Mouse (Mus musculus) forebrain, embryonic 14.5 days (tissue): ENCODE results near the gene Sobp. TPM values are rescaled to one million over a fixed set of nuclear protein-coding genes. Genes with fewer than 3 reads are reported as not detected.

Source experiments
- ATAC-seq: fragments of 200-750 bp; cut with Nextera tagmentation; 2 replicates; pipeline ENCODE4 v1.8.0; 2017; ENCODE audit warnings: mild to moderate bottlenecking, moderate library complexity
- DNase-seq: peaks from one replicate; pipeline ENCODE4 v3.0.0-alpha.2; 2015; ENCODE audit warnings: low spot score
- H3K27ac ChIP-seq: fragments of 300-500 bp; sonication (generic); 2 replicates; pipeline ENCODE4 v1.5.1; 2014; ENCODE audit warnings: low read depth, mild to moderate bottlenecking, control low read depth, low read length, moderate library complexity
- H3K27me3 ChIP-seq: fragments of 300-500 bp; sonication (generic); replicated peaks from 2 replicates; pipeline ENCODE4 v1.6.1; 2014; ENCODE audit warnings: low read length, control low read depth, mixed read lengths; ENCODE audit not compliant: control insufficient read depth, insufficient read depth
- H3K36me3 ChIP-seq: fragments of 300-500 bp; sonication (generic); 2 replicates; pipeline ENCODE4 v1.6.1; 2014; ENCODE audit warnings: low read length, control low read depth; ENCODE audit not compliant: control insufficient read depth, insufficient read depth
- H3K4me1 ChIP-seq: fragments of 300-500 bp; sonication (generic); 2 replicates; pipeline ENCODE4 v1.6.1; 2014; ENCODE audit warnings: antibody characterized with exemption, low read length, control low read depth; ENCODE audit not compliant: control insufficient read depth, insufficient read depth
- H3K4me2 ChIP-seq: fragments of 300-500 bp; sonication (generic); 2 replicates; pipeline ENCODE4 v1.6.1; 2014; ENCODE audit warnings: mild to moderate bottlenecking, control low read depth, low read length
- H3K4me3 ChIP-seq: fragments of 300-500 bp; sonication (generic); 2 replicates; pipeline ENCODE4 v1.5.1; 2014; ENCODE audit warnings: low read depth, low read length, control low read depth
- H3K9ac ChIP-seq: fragments of 300-500 bp; sonication (generic); 2 replicates; pipeline ENCODE4 v1.6.1; 2014; ENCODE audit warnings: mild to moderate bottlenecking, low read length, control low read depth, moderate library complexity
- H3K9me3 ChIP-seq: fragments of 300-500 bp; sonication (generic); replicated peaks from 2 replicates; pipeline ENCODE4 v1.6.1; 2016; ENCODE audit warnings: low read length, control low read depth, mixed read lengths; ENCODE audit not compliant: control insufficient read depth
- WGBS: fragments of 180-500 bp; shearing (Covaris S2); extraction: QIAGEN DNeasy Blood & Tissue Kit; methylation state at CpG from one replicate; pipeline ENCODE4 v1.1.7; 2014; 5-methylcytosine and 5-hydroxymethylcytosine counted together
- polyA plus RNA-seq: library from polyadenylated mRNA; unstranded; fragments of >200 nt; fragmentation: Nextera tagmentation; extraction: Ambion mirVana; gene quantifications from 2 replicates; pipeline ENCODE4 v1.2.1, GENCODE M21; 2014

The Sobp gene
- polyA plus RNA-seq, 1 experiment from 2014 or later = 12.8 TPM

DNA sequence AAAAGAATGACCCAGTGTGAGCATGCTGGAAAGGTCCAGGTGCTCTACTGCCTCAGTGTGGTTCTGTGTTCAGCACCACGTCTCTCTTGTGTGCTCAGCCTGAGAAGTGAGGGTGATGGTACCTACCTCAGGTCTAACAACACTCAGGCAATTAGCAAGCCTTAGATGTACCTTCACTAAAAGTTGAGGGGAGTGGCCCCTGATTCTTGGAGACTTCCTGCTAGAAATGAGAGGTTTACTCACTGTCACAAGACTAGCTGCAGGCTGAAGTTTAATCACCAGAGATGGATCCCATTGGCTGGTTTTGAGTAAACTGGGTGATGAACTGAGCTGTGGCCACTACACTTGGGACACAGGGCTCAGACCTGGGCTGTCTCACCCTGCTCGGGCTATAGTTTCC lies 177.1 kb downstream of the Sobp start:
- Histone ChIP-seq H3K9me3 (no peaks in the 10 kb centered on the region), H3K36me3 (no peaks in the 10 kb centered on the region), H3K4me3 (no peak overlapping the region), H3K27ac (no peak overlapping the region), H3K27me3 (no peaks in the 10 kb centered on the region), H3K4me2 (no peak overlapping the region), H3K9ac (no peak overlapping the region), H3K4me1 (peaks cover 8% of the 10 kb centered on the region)
- ATAC-seq (no peak), DNase-seq (no peak)
- WGBS = 90% methylated on average over 2 of the region's 2 CpGs

DNA sequence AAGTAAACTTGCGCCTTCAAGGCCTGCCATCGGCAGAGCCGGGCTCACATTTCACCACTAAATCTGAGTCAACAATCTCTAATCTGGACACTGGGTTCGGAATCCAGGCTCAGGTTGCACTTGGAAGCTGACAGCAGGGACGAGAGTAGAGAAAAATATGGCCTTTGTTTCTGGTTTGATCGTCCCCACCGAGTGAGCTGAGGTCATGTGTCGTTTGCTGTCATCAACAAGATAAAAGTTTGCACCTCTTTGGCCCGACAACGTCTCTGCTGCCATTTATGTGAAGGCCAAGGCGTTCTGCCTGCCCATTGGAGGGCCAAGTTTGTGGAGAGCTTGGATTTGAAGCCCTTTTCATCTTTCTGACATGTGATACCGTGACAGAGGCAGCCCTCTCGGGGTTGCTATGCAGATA lies 178.8 kb downstream of the Sobp start:
- H3K4me2 ChIP-seq = no peak overlapping the region

DNA sequence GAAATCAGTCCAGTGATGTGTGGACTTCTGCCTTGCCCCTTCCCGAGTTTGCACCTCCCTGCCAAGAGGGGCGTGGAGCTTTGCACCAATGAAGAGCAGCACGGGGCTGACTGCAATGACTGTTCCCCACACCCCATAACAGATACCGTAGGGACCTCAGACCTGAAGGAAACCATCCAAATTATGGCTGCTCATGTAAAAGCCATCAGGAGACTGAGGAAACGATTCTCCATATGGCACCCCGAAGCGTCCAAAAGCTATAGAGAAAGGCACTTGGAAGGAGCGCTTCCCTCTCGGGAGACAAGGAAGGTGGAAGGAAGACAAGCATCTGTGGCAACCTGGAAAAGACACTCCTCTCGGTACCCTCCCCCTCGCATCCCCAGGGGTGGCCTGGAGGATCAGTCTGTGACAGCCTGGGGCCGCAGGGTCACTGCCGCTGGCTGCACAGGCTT lies 180.0 kb downstream of the Sobp start:
- no peak overlapping the region for H3K9ac ChIP-seq
- H3K27me3 ChIP-seq = no peaks in the 10 kb centered on the region
- 30% methylated on average over 13 of the region's 13 CpGs for WGBS
- no peak overlapping the region for H3K27ac ChIP-seq
- no peaks in the 10 kb centered on the region for H3K9me3 ChIP-seq
- ATAC-seq (peak; percentile 33; the same call in 1 of the 2 replicates), DNase-seq (no peak)
- no peaks in the 10 kb centered on the region for H3K36me3 ChIP-seq
- 0 out of 2 replicates have a peak overlapping the region, but pooled peaks have one; percentile 16 for H3K4me2 ChIP-seq
- peaks cover 6% of the 10 kb centered on the region; the same call in 1 of the 2 replicates for H3K4me1 ChIP-seq
- no peak overlapping the region for H3K4me3 ChIP-seq

More for the DNA sequence above, 178.8 kb downstream of the Sobp start:
- Histone ChIP-seq H3K27ac (no peak overlapping the region), H3K9me3 (no peaks in the 10 kb centered on the region), H3K4me1 (peaks cover 6% of the 10 kb centered on the region; the same call in 1 of the 2 replicates), H3K27me3 (no peaks in the 10 kb centered on the region), H3K36me3 (no peaks in the 10 kb centered on the region), H3K9ac (no peak overlapping the region), H3K4me3 (no peak overlapping the region)
- WGBS = 59% methylated on average over 13 of the region's 13 CpGs
- no peak for DNase-seq
- no peak for ATAC-seq

DNA sequence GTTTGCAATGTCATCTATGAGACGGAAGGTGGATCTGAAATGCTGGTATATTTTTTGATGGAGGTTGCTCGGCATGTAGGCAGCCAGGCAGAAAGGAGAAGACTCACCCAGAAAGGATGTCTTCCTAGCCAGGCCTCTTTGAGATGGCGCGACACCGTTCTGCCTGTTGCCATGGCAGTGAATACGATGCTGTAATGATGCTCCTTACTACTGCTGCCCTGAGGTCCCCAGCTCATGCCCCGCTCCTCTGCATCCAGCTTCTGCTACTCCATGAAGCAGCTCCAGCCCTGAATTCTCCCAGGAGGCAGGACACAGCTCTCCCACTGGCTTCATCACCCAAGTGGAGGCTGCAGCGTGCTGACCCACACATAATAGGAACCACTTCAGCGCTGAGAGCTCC lies 183.3 kb downstream of the Sobp start:
- 69% methylated on average over 9 of the region's 9 CpGs for WGBS
- DNase-seq (no peak), ATAC-seq (no peak)
- Histone ChIP-seq H3K9ac (no peak overlapping the region), H3K4me1 (peaks cover 6% of the 10 kb centered on the region; the same call in 1 of the 2 replicates), H3K27me3 (no peaks in the 10 kb centered on the region), H3K9me3 (no peaks in the 10 kb centered on the region), H3K36me3 (no peaks in the 10 kb centered on the region), H3K4me3 (no peak overlapping the region), H3K4me2 (no peak overlapping the region), H3K27ac (no peak overlapping the region)

DNA sequence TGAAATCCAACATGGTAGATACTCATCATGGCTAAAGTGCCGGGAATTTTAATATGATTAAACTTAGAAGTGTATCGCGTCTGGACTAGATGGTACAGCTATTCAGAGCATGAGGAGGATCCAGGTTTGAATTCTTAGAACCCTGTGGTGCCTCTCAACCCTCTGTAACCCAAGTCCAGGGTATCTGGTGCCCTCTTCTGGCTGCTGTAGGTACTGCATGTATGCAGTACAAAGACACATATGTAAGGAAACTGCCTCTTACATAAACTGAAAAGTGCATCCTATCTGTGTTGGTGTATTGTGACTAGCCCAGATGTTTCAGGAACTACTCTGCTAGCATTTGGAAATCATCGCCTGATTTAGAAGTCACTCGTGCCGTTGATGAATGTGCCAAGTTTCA lies 184.4 kb downstream of the Sobp start:
- peak; percentile 74 for DNase-seq
- Histone ChIP-seq H3K4me3 (no peak overlapping the region), H3K27ac (no peak overlapping the region), H3K4me1 (peaks cover 6% of the 10 kb centered on the region; the same call in 1 of the 2 replicates), H3K9ac (no peak overlapping the region), H3K36me3 (no peaks in the 10 kb centered on the region), H3K27me3 (no peaks in the 10 kb centered on the region), H3K4me2 (no peak overlapping the region), H3K9me3 (no peaks in the 10 kb centered on the region)
- ATAC-seq = peak; percentile 13; the same call in 1 of the 2 replicates
- WGBS = 29% methylated on average over 6 of the region's 6 CpGs

DNA sequence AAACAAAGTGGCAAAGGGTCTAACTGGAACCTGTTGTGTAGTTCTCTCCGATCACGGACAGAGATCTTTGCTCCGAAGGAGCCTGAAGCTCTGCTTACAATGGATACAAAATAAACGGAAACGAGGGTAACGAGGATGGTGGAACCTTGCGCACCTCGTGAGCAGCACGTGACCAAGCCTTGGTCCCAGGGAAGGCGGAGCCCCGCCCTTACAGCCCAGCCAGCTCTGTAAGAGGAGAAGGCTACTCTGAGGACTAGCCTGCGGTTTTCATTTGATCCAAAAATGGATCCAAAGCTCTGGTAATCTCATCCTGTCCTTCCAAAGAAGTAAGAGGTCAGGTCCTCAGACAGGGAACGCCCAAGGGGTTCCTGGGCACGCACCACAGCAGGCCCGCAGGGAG lies 185.7 kb downstream of the Sobp start:
- Histone ChIP-seq H3K9me3 (no peaks in the 10 kb centered on the region), H3K36me3 (no peaks in the 10 kb centered on the region), H3K9ac (no peak overlapping the region), H3K4me3 (no peak overlapping the region), H3K4me2 (no peak overlapping the region), H3K27me3 (no peaks in the 10 kb centered on the region), H3K27ac (no peak overlapping the region), H3K4me1 (no peaks in the 10 kb centered on the region)
- ATAC-seq (no peak), DNase-seq (no peak)
- WGBS = 48% methylated on average over 15 of the region's 15 CpGs

DNA sequence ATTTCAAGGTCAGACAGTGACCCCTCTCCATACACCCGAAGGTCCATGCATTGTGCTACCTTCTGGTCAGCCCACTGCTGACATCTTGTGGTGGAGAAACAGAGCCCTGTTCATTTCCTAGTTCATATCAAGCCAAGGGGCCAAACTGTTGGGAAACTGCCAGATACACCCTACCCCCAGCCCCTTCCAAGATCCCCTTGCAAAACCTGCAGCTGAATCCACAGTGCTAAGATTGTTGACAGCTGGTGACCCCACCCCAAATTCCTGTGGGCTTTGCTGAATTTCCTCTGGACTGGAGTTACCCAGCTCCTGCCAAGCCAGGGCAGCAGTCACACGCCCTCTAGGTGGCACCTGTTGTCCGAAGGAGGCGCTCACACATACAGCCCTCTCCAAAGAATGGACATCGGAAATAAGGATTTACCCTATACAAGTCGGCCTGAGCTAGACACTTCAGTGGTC lies 186.7 kb downstream of the Sobp start:
- H3K36me3 ChIP-seq = no peaks in the 10 kb centered on the region
- H3K4me1 ChIP-seq = no peaks in the 10 kb centered on the region
- no peak overlapping the region for H3K4me2 ChIP-seq
- DNase-seq (peak; percentile 65), ATAC-seq (peak; percentile 61)
- H3K27me3 ChIP-seq = no peaks in the 10 kb centered on the region
- H3K9me3 ChIP-seq = no peaks in the 10 kb centered on the region
- H3K4me3 ChIP-seq = no peak overlapping the region
- H3K27ac ChIP-seq = no peak overlapping the region
- 22% methylated on average over 6 of the region's 6 CpGs for WGBS
- no peak overlapping the region for H3K9ac ChIP-seq

DNA sequence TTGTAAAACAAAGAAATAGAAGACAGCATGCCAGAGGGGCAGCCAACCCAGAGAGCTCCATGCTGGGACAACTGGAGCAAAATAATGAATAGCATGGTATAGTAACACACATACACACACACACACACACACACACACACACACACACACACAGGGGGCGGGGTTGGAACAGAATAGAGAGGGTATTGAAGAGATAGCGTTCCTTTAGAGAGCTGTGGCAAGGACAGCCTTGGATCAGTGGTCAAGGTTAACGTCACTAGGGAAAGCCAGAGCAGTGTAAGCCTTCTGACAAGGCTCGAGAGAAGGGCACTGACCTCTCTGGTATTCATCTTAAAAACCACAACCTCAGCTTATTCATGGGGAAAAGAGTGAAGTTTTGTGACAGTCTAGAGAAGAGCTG lies 189.4 kb downstream of the Sobp start:
- no peak for ATAC-seq
- 84% methylated on average over 4 of the region's 4 CpGs for WGBS
- Histone ChIP-seq H3K36me3 (no peaks in the 10 kb centered on the region), H3K4me2 (no peak overlapping the region), H3K9ac (no peak overlapping the region), H3K27ac (no peak overlapping the region), H3K9me3 (no peaks in the 10 kb centered on the region), H3K4me3 (no peak overlapping the region), H3K4me1 (no peaks in the 10 kb centered on the region), H3K27me3 (no peaks in the 10 kb centered on the region)
- no peak for DNase-seq

DNA sequence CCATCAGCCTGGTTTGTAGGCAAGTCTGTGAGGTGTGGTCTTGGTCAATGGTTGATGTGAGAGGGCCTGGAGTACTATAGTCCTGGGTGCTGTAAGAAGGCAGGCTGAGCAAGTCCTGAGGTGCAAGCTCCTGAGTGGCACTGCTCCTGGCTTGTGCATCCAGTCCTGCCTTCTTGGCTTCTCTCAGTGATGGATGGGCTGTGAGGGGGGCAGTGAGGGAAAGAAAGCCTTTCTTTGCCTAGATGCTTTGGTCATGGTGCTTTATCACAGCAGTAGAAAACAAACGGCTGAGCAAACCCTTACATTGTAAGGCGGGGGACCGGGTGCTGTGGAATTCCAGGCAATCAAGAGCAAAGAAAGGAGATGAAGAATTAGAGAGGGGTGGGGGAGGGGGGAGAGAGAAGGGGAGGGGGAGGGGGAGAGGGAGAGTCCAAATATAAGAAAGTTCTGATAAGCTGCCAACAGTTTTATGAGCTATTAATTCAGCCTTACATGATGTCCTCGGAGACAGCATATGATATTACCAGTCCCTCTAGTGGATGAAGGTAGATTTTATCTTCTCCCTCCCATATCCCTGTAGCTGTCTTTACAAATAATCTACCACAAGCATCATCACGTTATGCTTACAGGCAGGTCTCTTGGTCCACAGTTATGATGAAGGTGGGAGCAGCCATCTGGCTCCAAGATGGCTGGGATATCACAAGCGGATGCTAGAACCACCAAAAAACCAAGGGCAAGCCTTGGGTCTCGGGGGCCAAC lies 193.2 kb downstream of the Sobp start:
- H3K9me3 ChIP-seq = no peaks in the 10 kb centered on the region
- no peak overlapping the region for H3K4me2 ChIP-seq
- no peak overlapping the region for H3K4me3 ChIP-seq
- 72% methylated on average over 7 of the region's 7 CpGs for WGBS
- H3K27me3 ChIP-seq = no peaks in the 10 kb centered on the region
- no peaks in the 10 kb centered on the region for H3K4me1 ChIP-seq
- H3K36me3 ChIP-seq = no peaks in the 10 kb centered on the region
- ATAC-seq (no peak), DNase-seq (peak; percentile 49)
- no peak overlapping the region for H3K27ac ChIP-seq
- no peak overlapping the region for H3K9ac ChIP-seq
